ENCODE assay signal across 8 mouse cellular contexts in genomic region chr4:55006024-55006423, GRCm38 (mm10).
DNase-seq lines count a peak whose midpoint lies in the region; ATAC-seq and TF ChIP-seq lines count a peak whose summit lies in the region.

No protein-coding gene starts in this region.

- no peak overlapping the region; the same call in 1 of the 2 replicates for H3K9ac ChIP-seq in forebrain, embryonic 11.5 days (ENCODE audit: low read length)
- H3K9ac ChIP-seq in hindbrain, postnatal 0 days (replicated peaks; ENCODE audit: low read length), result 0 out of 2 replicates have a peak overlapping the region, but pooled peaks have one; percentile 37
- H3K9ac ChIP-seq in neural tube, embryonic 14.5 days (replicated peaks; ENCODE audit: low read depth, low read length), result no peak overlapping the region

- H3K36me3 ChIP-seq in forebrain, embryonic 11.5 days (ENCODE audit: control insufficient read depth, insufficient read depth, low read length), result peaks cover 37% of the 10 kb centered on the region
- peaks cover 28% of the 10 kb centered on the region for H3K36me3 ChIP-seq in hindbrain, postnatal 0 days (ENCODE audit: insufficient read depth, low read length)
- peaks cover 33% of the 10 kb centered on the region for H3K36me3 ChIP-seq in neural tube, embryonic 14.5 days (ENCODE audit: control insufficient read depth, insufficient read depth, low read length)

- H3K4me2 ChIP-seq in forebrain, embryonic 11.5 days (ENCODE audit: low read depth, low read length, severe bottlenecking), result no peak overlapping the region
- peak overlapping the region; percentile 41 for H3K4me2 ChIP-seq in hindbrain, postnatal 0 days (ENCODE audit: low read depth, low read length)
- H3K4me2 ChIP-seq in neural tube, embryonic 14.5 days (ENCODE audit: low read depth, low read length), result no peak overlapping the region

- 0 out of 2 replicates have a peak, but pooled peaks have one; percentile 7 for ATAC-seq in forebrain, embryonic 11.5 days (replicated peaks; ENCODE audit: low FRiP score)
- peak; percentile 41; the same call in 1 of the 2 replicates for ATAC-seq in hindbrain, postnatal 0 days
- no peak for ATAC-seq in neural tube, embryonic 14.5 days (ENCODE audit: low read depth)

- WGBS in forebrain, embryonic 11.5 days, result 30% methylated on average over 1 of the region's 1 CpGs
- 32% methylated on average over 1 of the region's 1 CpGs for WGBS in hindbrain, postnatal 0 days
- WGBS in neural tube, embryonic 14.5 days, result 35% methylated on average over 1 of the region's 1 CpGs

- no peak for DNase-seq in layer of hippocampus, adult 2 months (ENCODE audit: low spot score in 2 of 2)
- no peak for DNase-seq in layer of hippocampus, adult 11-12 months (ENCODE audit: low spot score)
- no peak for DNase-seq in forebrain, embryonic 11.5 days (ENCODE audit: low spot score)
- DNase-seq in hindbrain, postnatal 0 days (ENCODE audit: low spot score), result no peak
- DNase-seq in MN1 (ENCODE audit: low spot score), result no peak
- no peak for DNase-seq in B cell, adult 2 months
- DNase-seq in left cerebral cortex, adult 11 months (ENCODE audit: low spot score), result no peak

- no peak for TF ChIP-seq CTCF in layer of hippocampus, adult 2 months (conservative IDR thresholded peaks at IDR 0.05)
- TF ChIP-seq CTCF in hindbrain, postnatal 0 days (IDR thresholded peaks at IDR 0.05; ENCODE audit: low read depth), result no peak

- H3K4me3 ChIP-seq in layer of hippocampus, adult 2 months, result peak overlapping the region; percentile 40; the same call in 1 of the 2 replicates
- no peak overlapping the region; the same call in 1 of the 2 replicates for H3K4me3 ChIP-seq in forebrain, embryonic 11.5 days (ENCODE audit: low read depth, low read length)
- H3K4me3 ChIP-seq in hindbrain, postnatal 0 days (ENCODE audit: low read length), result no peak overlapping the region
- H3K4me3 ChIP-seq in neural tube, embryonic 14.5 days (ENCODE audit: low read depth, low read length), result no peak overlapping the region

- H3K9me3 ChIP-seq in forebrain, embryonic 11.5 days (ENCODE audit: control insufficient read depth, low read length), result no peaks in the 10 kb centered on the region
- no peaks in the 10 kb centered on the region for H3K9me3 ChIP-seq in hindbrain, postnatal 0 days (ENCODE audit: low read length)
- H3K9me3 ChIP-seq in neural tube, embryonic 14.5 days (ENCODE audit: control insufficient read depth, low read length), result no peaks in the 10 kb centered on the region

- H3K27ac ChIP-seq in layer of hippocampus, adult 2 months, result peak overlapping the region; percentile 89
- H3K27ac ChIP-seq in forebrain, embryonic 11.5 days (ENCODE audit: low read depth, low read length), result peak overlapping the region; percentile 96
- H3K27ac ChIP-seq in hindbrain, postnatal 0 days, result peak overlapping the region; percentile 93
- H3K27ac ChIP-seq in neural tube, embryonic 14.5 days (ENCODE audit: low read depth, low read length), result peak overlapping the region; percentile 79

- H3K4me1 ChIP-seq in forebrain, embryonic 11.5 days (replicated peaks; ENCODE audit: control insufficient read depth, insufficient read depth, low read length), result peaks cover 10% of the 10 kb centered on the region
- peaks cover 20% of the 10 kb centered on the region for H3K4me1 ChIP-seq in hindbrain, postnatal 0 days (ENCODE audit: insufficient read depth, low read length)
- H3K4me1 ChIP-seq in neural tube, embryonic 14.5 days (ENCODE audit: control insufficient read depth, insufficient read depth, low read length), result peaks cover 28% of the 10 kb centered on the region

- H3K27me3 ChIP-seq in forebrain, embryonic 11.5 days (ENCODE audit: control insufficient read depth, insufficient read depth, low read length), result no peaks in the 10 kb centered on the region
- no peaks in the 10 kb centered on the region for H3K27me3 ChIP-seq in hindbrain, postnatal 0 days (ENCODE audit: insufficient read depth, low read length)
- no peaks in the 10 kb centered on the region for H3K27me3 ChIP-seq in neural tube, embryonic 14.5 days (ENCODE audit: control insufficient read depth, insufficient read depth, low read length)
